Mouse (Mus musculus) intestine, embryonic 14.5 days (tissue): Measurements from ENCODE around the gene Olfr452. TPM values are rescaled to one million over a fixed set of nuclear protein-coding genes. Genes with fewer than 3 reads are reported as not detected.

Experiments used
- ATAC-seq: fragments of 200-750 bp; cut with Nextera tagmentation; replicated peaks from 2 replicates; pipeline ENCODE4 v1.8.0; 2017; ENCODE audit warnings: low read depth, moderate number of reproducible peaks, moderate TSS enrichment, moderate library complexity; ENCODE audit not compliant: low FRiP score, low TSS enrichment
- DNase-seq: peaks from one replicate; pipeline ENCODE4 v3.0.0-alpha.2; 2018; ENCODE audit warnings: low spot score
- H3K27ac ChIP-seq: fragments of 300-500 bp; sonication (generic); 2 replicates; pipeline ENCODE4 v1.5.1; 2014; ENCODE audit warnings: low read depth, mild to moderate bottlenecking, control low read depth
- H3K27me3 ChIP-seq: fragments of 300-500 bp; sonication (generic); replicated peaks from 2 replicates; pipeline ENCODE4 v1.6.1; 2014; ENCODE audit warnings: low read length, control low read depth; ENCODE audit not compliant: control insufficient read depth, insufficient read depth
- H3K36me3 ChIP-seq: fragments of 300-500 bp; sonication (generic); 2 replicates; pipeline ENCODE4 v1.6.1; 2014; ENCODE audit warnings: low read length, control low read depth; ENCODE audit not compliant: control insufficient read depth, insufficient read depth
- H3K4me1 ChIP-seq: fragments of 300-500 bp; sonication (generic); replicated peaks from 2 replicates; pipeline ENCODE4 v1.6.1; 2014; ENCODE audit warnings: low read length, control low read depth, mixed read lengths; ENCODE audit not compliant: control insufficient read depth, insufficient read depth
- H3K4me2 ChIP-seq: fragments of 300-500 bp; sonication (generic); 2 replicates; pipeline ENCODE4 v1.6.1; 2014; ENCODE audit warnings: low read length
- H3K4me3 ChIP-seq: fragments of 300-500 bp; sonication (generic); 2 replicates; pipeline ENCODE4 v1.5.1; 2014; ENCODE audit warnings: low read depth, low read length, control low read depth, mixed read lengths
- H3K9ac ChIP-seq: fragments of 300-500 bp; sonication (generic); 2 replicates; pipeline ENCODE4 v1.6.1; 2014; ENCODE audit warnings: mild to moderate bottlenecking, low read length
- H3K9me3 ChIP-seq: fragments of 300-500 bp; sonication (generic); 2 replicates; pipeline ENCODE4 v1.6.1; 2016; ENCODE audit warnings: low read length, control low read depth; ENCODE audit not compliant: control insufficient read depth
- WGBS: fragments of 180-500 bp; shearing (Covaris S2); extraction: QIAGEN DNeasy Blood & Tissue Kit; methylation state at CpG from one replicate; pipeline ENCODE4 v1.1.7; 2014; 5-methylcytosine and 5-hydroxymethylcytosine counted together
- polyA plus RNA-seq: library from polyadenylated mRNA; unstranded; fragments of >200 nt; fragmentation: Nextera tagmentation; extraction: Ambion mirVana; gene quantifications from 2 replicates; pipeline ENCODE4 v1.2.1, GENCODE M21; 2014

The Olfr452 gene
- not detected in 2 replicates for polyA plus RNA-seq

- Histone ChIP-seq H3K4me1 (no peaks in the 10 kb centered on the region), H3K27ac (no peak within 1 kb of the TSS), H3K9ac (no peak within 1 kb of the TSS), H3K9me3 (no peaks in the 10 kb centered on the region), H3K27me3 (no peaks in the 10 kb centered on the region), H3K4me3 (no peak within 1 kb of the TSS), H3K36me3 (no peaks in the 10 kb centered on the region), H3K4me2 (no peak within 1 kb of the TSS)
- ATAC-seq = no peak
- DNase-seq = no peak
Observed at GRCm38 (mm10) chr6:42784793-42785192, at the start of gene Olfr452. Olfr452 (plus strand) TSS chr6:42785093.

- WGBS = 94% methylated on average over 1 of the region's 1 CpGs
- H3K9me3 ChIP-seq = no peaks in the 10 kb centered on the region
Observed at GRCm38 (mm10) chr6:42739071-42739470, 45.8 kb upstream of the Olfr452 start, which contains the start of gene Olfr453. Olfr453 (plus strand) TSS chr6:42739371.

GRCm38 (mm10) chr6:42742303-42742702 lies 42.6 kb upstream of the Olfr452 start:
- 79% methylated on average over 5 of the region's 5 CpGs for WGBS
- no peaks in the 10 kb centered on the region for H3K27me3 ChIP-seq
- H3K27ac ChIP-seq = no peak overlapping the region
- H3K9ac ChIP-seq = no peak overlapping the region
- no peaks in the 10 kb centered on the region for H3K9me3 ChIP-seq
- no peaks in the 10 kb centered on the region for H3K36me3 ChIP-seq
- DNase-seq (no peak), ATAC-seq (no peak)
- no peaks in the 10 kb centered on the region for H3K4me1 ChIP-seq
- H3K4me2 ChIP-seq = no peak overlapping the region
- no peak overlapping the region for H3K4me3 ChIP-seq

More at GRCm38 (mm10) chr6:42739071-42739470, 45.8 kb upstream of the Olfr452 start, which contains the start of gene Olfr453:
- Histone ChIP-seq H3K9ac (no peak within 1 kb of the TSS), H3K27me3 (no peaks in the 10 kb centered on the region), H3K4me1 (no peaks in the 10 kb centered on the region), H3K36me3 (no peaks in the 10 kb centered on the region), H3K4me2 (no peak within 1 kb of the TSS), H3K4me3 (no peak within 1 kb of the TSS), H3K27ac (no peak within 1 kb of the TSS)
- DNase-seq = no peak
- ATAC-seq = no peak

- H3K9ac ChIP-seq = no peak overlapping the region
- no peak for ATAC-seq
- H3K4me3 ChIP-seq = no peak overlapping the region
Observed at GRCm38 (mm10) chr6:42747846-42748245, 37.0 kb upstream of the Olfr452 start.

GRCm38 (mm10) chr6:42756104-42756503 lies 28.8 kb upstream of the Olfr452 start, which contains the start of gene Olfr38:
Olfr38 (plus strand) TSS chr6:42756404.
- no peaks in the 10 kb centered on the region for H3K4me1 ChIP-seq
- H3K9me3 ChIP-seq = no peaks in the 10 kb centered on the region
- no peak within 1 kb of the TSS for H3K9ac ChIP-seq
- no peaks in the 10 kb centered on the region for H3K27me3 ChIP-seq
- ATAC-seq (no peak), DNase-seq (no peak)
- no peak within 1 kb of the TSS for H3K27ac ChIP-seq
- no peak within 1 kb of the TSS for H3K4me2 ChIP-seq
- no peak within 1 kb of the TSS for H3K4me3 ChIP-seq
- 56% methylated on average over 1 of the region's 1 CpGs for WGBS
- no peaks in the 10 kb centered on the region for H3K36me3 ChIP-seq

More at GRCm38 (mm10) chr6:42747846-42748245, 37.0 kb upstream of the Olfr452 start:
- Histone ChIP-seq H3K9me3 (no peaks in the 10 kb centered on the region), H3K36me3 (no peaks in the 10 kb centered on the region), H3K27me3 (no peaks in the 10 kb centered on the region), H3K4me1 (no peaks in the 10 kb centered on the region), H3K4me2 (no peak overlapping the region), H3K27ac (no peak overlapping the region)
- DNase-seq = no peak

- Histone ChIP-seq H3K4me3 (no peak overlapping the region), H3K9ac (no peak overlapping the region), H3K36me3 (no peaks in the 10 kb centered on the region), H3K9me3 (no peaks in the 10 kb centered on the region), H3K4me1 (no peaks in the 10 kb centered on the region), H3K27me3 (no peaks in the 10 kb centered on the region), H3K4me2 (no peak overlapping the region), H3K27ac (no peak overlapping the region)
- WGBS = 83% methylated on average over 1 of the region's 1 CpGs
- ATAC-seq = no peak
- no peak for DNase-seq
Observed at GRCm38 (mm10) chr6:42777066-42777465, 7.8 kb upstream of the Olfr452 start.

GRCm38 (mm10) chr6:42790247-42790948 lies 5.5 kb downstream of the Olfr452 start:
- WGBS = 32% methylated on average over 4 of the region's 4 CpGs
- Histone ChIP-seq H3K4me1 (no peaks in the 10 kb centered on the region), H3K9me3 (no peaks in the 10 kb centered on the region), H3K4me3 (no peak overlapping the region), H3K9ac (no peak overlapping the region), H3K27me3 (no peaks in the 10 kb centered on the region), H3K36me3 (no peaks in the 10 kb centered on the region), H3K27ac (no peak overlapping the region), H3K4me2 (no peak overlapping the region)
- no peak for ATAC-seq
- DNase-seq = no peak

GRCm38 (mm10) chr6:42790949-42791556 lies 6.2 kb downstream of the Olfr452 start:
- H3K27me3 ChIP-seq = no peaks in the 10 kb centered on the region
- no peaks in the 10 kb centered on the region for H3K9me3 ChIP-seq
- H3K4me2 ChIP-seq = no peak overlapping the region
- DNase-seq (no peak), ATAC-seq (no peak)
- H3K9ac ChIP-seq = no peak overlapping the region
- no peaks in the 10 kb centered on the region for H3K4me1 ChIP-seq
- no peaks in the 10 kb centered on the region for H3K36me3 ChIP-seq
- H3K4me3 ChIP-seq = no peak overlapping the region
- no peak overlapping the region for H3K27ac ChIP-seq
- 78% methylated on average over 9 of the region's 9 CpGs for WGBS

GRCm38 (mm10) chr6:42794982-42795381 lies 10.1 kb downstream of the Olfr452 start:
- Histone ChIP-seq H3K27ac (no peak overlapping the region), H3K4me1 (no peaks in the 10 kb centered on the region), H3K9ac (no peak overlapping the region), H3K36me3 (no peaks in the 10 kb centered on the region), H3K9me3 (no peaks in the 10 kb centered on the region), H3K27me3 (no peaks in the 10 kb centered on the region), H3K4me2 (no peak overlapping the region), H3K4me3 (no peak overlapping the region)
- 82% methylated on average over 3 of the region's 3 CpGs for WGBS
- DNase-seq = no peak
- no peak for ATAC-seq
